Mouse (Mus musculus) spleen, postnatal 14 days (tissue): ENCODE measurements around the gene Dnajc30.
"Not testable (repeated sequence)": the region's sequence is repeated elsewhere in the genome, so short reads cannot be mapped to it uniquely, and the experiment has no call there.

Source experiments
- DNase-seq, 2 experiments: peaks; one replicate each; pipeline ENCODE4 v3.0.0; 2021 to 2022; ENCODE audit warnings: low spot score in 2 of 2

Gene Dnajc30

DNA sequence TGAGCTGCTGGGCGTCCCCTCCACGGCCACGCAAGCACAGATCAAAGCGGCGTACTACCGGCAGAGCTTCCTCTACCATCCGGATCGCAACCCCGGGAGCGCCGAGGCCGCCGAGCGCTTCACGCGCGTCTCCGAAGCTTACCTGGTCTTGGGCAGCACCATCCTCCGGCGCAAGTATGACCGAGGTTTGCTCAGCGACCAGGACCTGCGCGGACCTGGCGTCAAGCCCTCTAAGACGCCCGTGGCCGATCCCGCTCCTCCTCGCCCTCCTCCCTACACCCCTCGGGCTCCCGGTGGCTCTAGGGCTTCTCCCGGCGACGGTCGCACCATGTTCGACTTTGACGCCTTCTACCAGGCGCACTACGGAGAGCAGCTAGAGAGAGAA is 372 bp downstream of the Dnajc30 start:
- no peak for DNase-seq

DNA sequence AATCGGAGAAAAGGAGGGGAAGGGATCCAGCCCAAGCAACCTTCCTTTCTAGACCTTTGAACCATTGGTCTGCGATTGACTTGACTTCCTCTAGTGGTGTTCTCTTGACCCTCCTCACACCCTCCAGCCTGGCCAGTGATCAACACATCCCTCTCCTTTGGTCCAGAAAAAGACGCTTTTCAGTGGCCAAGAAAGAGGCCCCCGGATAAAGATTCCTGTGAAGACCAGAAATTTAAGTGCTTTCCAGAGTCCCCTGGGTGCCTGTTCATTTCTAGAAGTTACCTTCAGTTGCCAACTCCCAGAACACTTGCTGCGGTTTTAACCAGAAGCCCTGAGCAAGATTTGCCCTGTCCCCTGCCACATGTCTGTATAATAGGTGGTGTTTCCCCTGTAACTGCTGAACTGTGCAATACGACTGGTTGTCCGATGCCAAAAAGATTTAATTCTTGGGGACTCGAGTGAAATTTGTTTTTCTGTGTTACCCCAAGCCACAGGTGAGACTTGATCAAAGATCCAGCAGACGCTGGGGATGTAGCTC is 976 bp downstream of the Dnajc30 start, which contains the start of gene Bud23:
Gene Bud23 (minus strand): TSS at position 51 of the 538 bp plus-strand sequence.
- DNase-seq: not testable (repeated sequence)

DNA sequence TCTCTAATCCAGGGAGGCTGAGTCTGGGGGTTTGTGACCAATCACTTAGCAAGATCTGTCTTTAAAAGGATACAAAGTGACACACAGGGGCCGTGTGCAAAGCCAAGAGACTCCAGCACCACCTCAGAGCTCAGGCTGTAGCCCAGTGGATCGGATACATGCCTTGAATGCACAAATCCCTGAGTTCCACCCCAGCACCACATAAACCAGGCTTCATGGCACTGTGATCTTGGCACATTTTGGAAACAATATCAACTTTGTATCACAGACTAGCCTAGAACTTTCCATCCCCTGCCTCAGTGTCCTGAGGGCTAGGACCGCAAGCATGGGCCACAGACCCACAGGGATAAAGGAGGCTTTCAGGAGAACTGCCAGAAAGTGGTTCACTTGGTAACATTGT is 2.0 kb downstream of the Dnajc30 start:
- DNase-seq: no peak

DNA sequence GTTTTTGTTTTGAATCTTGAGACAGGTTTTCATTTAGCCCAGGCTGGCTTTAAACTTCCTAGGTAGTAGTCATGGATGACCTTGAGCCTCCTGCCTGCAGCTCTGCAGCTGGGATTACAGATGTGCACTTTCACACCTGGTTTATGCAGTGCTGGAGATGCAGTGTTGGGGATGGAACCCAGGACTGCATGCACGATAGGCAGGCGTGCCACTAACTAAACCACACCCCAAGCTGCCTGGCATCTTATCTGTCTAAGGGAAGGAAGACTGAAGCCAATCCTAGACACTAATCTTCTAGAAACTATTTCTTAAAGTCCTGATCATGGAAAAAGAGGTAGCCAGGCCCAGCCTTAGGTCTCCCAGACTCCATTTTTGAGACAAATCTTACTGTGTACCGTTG is 6.4 kb downstream of the Dnajc30 start:
- DNase-seq: no peak

DNA sequence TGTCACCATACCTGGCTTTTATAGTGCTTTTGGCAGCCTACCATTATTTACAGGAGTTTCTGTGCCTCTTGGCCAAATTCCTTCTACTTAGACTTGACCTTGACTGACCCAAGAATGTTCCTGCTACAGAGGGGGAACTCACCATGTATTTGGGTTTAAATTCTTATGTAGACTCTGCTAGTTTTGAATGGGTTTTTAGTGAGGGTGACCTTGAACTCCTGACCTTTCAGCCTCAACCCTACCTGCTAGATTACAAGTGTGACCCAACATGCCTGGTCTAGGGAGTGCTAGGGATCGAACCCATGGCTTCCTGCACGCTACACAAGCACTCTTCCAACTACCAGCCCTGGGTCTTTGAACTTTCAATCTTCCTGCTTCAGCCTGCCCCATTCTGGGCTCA is 8.1 kb downstream of the Dnajc30 start:
- DNase-seq: no peak

DNA sequence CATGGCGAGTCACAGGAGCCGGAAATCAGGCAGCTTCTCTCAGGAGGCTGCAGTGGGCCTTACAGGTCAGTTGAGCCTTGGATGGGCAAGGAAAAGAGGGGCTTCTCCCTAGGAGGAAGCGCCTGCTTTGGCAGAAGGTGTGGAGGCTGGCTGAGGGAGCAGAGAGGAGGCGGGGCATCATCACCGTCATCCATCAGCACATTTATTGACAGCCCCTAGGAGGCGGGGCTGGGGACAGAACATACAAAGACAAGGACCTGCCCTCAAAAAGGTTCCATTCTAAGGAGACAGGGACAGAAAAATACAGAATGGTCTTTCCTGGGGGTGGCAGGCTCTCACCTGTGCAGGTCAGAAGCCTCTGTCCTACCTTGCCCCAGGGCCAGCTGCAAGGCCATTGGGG is 8.7 kb downstream of the Dnajc30 start:
- no peak for DNase-seq

DNA sequence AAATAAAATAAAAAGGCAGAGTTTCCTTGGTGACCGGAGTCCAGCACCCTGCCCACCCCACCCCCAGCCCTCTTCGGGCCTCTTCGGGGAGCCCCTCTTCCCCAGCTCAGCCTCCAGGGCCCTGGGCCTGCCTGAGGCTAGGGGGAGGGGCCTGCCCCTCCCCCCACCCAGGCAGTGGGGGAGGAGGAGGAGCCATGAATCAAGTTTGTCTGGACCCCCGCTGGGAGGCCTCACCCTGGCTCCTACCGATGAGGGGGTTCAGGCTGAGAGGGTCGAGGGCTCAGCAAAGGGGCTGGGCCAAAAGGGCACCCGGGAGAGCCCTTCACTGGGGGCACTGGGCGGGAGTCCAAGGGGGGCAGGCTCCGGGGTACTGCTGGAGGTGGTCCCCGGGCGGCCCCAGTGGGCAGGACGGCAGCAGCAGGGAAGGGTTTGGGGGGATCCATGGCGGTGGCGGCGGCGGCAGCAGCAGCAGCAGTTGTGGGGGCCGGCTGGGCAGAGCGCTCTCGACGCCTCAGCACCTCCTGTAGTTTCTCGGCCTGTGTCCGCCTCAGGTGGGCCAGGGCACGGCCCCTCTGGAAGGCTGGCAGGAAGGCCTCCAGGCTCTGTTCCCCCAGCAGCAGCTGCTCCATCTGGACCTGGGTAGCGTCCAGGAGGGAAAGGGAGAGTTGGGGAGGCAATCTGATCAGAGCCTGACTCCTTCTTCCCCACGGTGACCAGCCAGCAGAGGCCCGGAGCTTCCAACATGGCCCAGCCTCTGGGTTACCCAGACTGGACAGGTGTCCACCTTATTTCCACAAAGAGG is 9.5 kb downstream of the Dnajc30 start:
- no peak for DNase-seq

DNA sequence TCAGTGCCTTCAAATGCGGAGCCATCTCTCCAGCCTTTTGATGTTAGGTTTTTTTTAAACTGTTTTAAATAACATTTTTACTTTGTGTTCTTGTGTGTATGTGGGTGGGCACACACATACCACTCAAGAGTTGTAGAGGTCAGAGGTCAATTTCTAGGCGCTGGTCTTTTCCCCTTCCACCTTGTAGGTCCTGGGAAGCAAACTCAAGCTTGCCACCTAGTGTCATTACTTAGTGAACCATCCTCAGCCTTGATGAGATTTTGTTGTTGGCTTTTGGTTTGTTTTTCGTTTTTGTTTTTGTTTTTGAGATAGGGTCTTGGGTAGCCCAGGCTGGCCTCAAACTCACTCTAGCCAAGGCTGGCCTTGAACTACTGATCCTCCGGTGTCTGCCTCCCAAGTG is 11.7 kb downstream of the Dnajc30 start:
- no peak for DNase-seq

DNA sequence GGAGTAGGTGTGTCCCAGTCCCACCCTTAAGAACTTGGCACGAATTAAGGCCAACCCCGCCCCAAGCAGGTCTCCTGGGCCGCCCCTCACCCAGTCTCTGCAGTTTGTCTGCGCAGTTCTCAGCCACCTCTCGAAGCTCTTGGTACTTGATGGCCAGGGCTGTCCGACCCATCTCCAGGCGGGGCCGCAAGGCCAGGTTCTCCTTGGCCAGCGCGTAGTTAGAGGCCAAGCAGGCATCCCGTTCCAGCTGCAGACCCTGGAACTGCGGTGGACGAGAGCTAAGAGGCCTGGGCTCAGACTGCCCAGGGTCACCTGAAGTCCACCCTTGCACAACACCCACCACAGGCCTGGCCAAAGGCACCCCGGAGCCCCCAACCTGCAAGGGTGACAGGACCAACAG is 12.4 kb downstream of the Dnajc30 start:
- DNase-seq: no peak

DNA sequence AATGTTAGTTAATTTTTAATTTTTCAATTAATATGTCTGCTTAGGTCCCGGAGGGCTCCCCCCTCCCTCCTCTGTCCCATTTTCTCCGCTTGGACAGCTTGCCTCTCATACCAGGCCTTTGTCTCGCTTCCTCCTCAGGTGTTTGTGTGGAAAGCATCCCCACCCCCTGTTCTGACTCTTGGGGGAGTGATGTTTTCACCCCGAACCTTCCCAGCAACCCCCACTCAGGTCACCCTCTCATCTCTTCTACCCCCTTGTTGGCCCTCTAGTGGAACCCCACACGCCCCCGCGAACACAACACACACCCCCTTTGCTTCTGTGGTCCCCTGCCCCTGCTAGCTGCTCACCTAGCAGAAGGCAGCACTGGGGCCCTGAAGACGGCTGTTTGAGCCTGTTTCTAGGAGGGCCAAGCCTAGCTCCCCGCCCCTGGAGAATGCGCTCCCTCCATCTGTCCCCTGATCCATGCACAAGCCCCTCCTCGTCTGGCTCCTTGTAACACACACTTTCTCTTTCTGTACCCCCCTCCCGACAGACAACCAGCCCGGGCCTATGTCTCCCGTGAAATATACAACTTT is 13.0 kb downstream of the Dnajc30 start:
- no peak for DNase-seq

DNA sequence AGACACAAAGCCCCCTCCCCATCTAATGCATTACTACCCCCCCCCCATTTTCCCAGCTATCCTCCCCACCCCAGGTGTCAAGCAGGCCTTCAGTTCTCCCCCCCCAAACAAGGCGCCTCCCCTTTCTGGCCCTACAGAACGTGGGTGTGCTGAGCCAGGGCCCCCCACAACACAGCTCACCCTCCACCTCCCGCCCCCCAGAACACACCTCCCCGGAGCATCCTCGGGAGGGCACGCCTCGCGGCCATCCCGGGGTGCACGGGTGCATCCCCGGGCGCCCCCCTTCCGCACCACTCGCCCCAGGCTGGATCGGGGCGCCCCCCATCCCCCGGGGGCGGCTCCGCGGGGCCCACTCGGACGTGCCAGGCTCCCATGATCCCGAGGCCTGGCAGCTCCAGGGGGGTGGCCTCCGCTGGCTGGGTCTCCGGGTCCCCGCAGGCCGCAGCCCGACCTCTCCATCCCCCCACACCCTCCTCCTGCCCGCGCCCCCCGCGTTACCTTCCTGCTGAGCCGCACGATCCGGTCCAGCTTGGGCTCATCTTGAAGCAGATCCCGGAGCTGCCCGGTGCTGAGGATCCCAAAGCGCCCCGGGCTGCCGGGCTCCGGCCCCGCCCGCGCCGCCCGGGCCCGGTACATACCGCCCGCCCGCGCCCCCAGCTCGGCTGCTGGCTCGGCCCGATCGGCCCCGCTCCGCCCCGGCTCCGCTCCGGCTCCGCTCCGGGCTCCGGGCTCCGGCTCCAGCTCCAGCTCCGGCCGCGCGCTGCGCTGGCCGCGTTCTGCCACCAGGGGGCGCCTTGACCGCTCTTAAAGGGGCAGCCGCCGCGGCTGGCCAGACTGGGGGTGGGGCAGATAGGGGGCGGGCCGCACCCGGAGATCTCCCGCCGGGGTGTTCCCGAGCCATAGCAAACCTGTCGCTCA is 13.8 kb downstream of the Dnajc30 start, which contains the start of gene Vps37d:
Gene Vps37d (minus strand): TSS at position 703 of the 918 bp plus-strand sequence.
- DNase-seq: peak; percentile 83 to 91

DNA sequence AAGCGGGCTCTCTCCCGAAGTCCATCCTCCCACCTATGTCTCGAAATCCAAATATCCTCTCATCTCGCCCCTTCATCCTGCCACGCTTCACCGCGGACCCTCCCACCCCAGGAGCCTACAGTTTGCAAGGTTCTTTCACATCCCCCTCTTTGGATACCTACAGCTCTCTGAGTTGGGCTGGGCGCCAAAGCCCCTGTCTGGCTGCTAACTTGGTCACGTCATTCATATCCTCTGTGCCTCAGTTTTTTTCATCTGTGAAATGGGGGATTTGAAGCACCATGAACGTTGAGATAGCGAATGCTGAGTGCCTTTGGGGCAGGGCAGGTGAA is 14.4 kb downstream of the Dnajc30 start:
- no peak for DNase-seq

DNA sequence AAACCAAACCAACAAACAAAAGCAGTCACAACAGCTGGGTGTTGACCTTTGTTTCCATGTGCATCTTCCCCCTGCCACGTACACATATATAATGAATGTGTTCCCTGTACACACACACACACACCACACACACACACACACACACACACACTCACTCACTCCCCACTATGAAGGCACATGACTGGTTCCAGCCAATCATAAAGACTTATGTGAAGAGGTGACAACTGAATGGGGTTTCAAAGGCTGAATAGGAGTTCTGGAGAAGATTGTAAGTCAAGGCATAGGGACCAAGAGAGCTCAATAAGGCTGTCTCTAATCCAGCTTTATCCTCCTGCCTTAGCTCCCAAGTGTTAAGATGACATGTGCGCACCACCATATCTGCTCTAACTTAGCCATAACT is 15.6 kb downstream of the Dnajc30 start:
- no peak for DNase-seq

DNA sequence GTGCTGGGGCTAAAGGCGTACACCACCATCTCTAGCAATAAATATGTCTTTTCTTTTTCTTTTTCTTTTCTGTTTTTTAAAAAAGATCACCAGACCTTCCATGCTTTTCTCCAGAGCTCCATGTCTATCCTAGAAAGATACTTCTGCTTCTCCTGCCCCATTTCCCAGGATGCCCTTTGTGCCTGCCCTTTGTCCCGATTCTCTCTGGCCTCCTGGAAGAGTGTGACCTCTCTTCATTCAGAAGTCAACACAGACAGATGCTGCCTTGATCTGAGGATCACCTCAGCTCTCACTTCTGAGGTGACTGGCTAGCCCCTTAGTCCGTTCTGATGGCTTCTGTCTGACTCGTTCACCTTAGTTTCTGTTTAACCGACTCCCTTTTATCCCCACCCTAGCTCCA is 16.5 kb downstream of the Dnajc30 start:
- no peak for DNase-seq

DNA sequence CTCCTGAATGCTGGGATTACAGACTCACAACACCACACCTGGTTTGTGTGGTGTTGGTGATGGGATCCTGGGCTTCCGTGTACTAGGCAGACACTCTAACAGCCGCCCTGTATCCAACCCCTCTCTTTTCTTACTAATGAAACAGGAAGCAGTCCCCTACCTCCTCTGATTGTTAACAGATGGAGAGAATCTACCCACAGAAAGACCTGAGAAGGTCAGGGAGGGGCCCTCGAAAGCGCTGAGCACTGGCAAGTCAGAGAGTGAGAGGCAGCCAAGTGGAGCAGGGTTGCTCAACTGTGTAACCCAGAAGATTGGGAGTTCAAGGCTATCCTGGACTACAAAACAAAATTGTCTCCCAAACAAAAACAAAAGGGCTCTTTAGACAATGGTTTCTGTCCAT is 22.9 kb downstream of the Dnajc30 start:
- no peak for DNase-seq

DNA sequence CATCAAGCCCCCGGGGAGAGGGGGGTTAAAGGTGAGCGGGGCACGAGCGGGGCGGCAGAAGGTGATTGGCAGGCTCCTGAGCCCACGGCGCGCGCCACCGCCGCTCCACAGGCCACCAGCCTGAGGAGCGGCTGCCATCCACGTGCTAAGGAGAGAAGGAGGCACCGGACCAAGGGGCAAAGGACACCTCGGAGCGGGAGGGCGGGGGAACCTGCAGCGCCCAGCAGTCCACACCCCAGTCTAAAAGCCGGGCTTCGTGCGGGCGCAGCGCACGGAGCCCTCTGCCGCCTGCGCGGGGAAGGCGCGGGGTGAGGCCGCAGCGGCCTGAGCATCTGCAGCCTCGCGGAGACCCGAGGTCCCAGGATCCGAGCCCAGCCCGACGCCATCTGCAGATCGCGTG is 25.7 kb downstream of the Dnajc30 start, which contains the start of gene Mlxipl:
Gene Mlxipl (plus strand): TSS at position 238 of the 400 bp plus-strand sequence.
- no peak for DNase-seq

DNA sequence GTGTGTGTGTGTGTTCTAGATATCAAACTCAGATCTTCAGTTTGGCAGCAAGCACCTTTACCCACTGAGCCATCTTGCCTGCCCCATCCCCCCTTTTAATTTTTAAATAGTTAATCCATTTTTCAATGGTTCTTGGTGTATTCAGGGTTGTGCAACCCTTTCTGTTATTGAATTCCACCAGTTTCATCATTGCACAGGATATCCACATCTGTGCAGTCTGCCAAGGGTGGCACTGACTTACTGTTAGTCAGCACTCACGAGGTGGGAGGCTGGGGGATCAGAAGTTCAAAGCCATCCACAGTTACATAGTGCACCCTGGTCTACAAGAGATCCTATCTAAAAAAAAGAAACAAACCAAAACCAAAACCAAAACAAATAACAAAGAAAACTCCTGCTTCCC is 37.0 kb downstream of the Dnajc30 start:
- DNase-seq: no peak

DNA sequence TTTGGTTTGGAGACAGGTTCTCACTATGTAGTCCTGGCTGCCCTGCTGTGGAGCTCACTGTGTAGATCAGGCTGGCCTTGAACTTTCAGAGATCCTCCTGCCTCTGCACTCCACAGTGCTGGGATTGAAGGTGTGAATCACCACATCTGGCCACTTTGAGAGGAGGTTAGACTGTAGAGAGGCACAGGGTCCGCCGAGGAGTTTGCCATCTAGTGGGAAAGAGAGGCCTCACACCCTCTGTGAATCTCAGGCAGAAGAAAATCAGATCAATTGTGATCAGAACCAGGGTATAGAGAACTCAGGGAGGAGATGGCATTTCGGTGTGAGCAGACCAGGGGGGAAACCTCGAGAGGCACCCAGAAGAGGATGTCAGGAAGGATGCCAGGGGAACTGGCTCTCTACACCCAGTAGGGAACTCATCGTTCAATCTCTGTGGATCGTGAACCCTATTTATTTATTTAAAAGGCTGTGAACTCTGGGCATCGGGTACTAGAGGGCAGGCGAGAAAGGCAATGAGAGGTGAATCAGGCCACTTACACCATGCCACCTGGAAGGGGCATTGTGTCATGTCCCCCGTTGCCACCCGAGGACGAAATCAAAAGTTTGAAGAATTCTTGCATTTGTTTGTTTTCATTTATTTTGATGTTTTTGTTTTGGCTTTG is 40.1 kb downstream of the Dnajc30 start:
- DNase-seq: no peak

DNA sequence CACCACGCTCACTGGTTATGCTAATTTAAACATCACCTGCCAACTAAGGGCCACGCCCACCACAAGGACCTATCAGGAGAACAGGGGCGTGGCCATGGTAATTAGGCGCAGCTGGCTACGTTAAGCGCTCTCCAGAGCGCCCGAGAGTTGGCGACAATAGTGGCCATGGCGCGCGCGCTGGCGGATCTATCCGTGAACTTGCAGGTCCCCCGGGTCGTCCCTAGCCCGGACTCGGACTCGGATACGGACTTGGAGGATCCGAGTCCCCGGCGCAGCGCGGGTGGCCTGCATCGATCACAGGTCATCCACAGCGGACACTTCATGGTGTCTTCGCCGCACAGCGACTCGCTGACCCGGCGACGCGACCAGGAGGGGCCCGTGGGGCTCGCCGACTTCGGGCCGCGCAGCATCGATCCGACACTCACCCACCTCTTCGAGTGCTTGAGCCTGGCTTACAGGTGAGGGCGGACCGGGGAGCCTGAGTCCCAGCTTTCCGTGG is 42.8 kb downstream of the Dnajc30 start:
- peak in 1 of 2 experiments; percentile 53 for DNase-seq

DNA sequence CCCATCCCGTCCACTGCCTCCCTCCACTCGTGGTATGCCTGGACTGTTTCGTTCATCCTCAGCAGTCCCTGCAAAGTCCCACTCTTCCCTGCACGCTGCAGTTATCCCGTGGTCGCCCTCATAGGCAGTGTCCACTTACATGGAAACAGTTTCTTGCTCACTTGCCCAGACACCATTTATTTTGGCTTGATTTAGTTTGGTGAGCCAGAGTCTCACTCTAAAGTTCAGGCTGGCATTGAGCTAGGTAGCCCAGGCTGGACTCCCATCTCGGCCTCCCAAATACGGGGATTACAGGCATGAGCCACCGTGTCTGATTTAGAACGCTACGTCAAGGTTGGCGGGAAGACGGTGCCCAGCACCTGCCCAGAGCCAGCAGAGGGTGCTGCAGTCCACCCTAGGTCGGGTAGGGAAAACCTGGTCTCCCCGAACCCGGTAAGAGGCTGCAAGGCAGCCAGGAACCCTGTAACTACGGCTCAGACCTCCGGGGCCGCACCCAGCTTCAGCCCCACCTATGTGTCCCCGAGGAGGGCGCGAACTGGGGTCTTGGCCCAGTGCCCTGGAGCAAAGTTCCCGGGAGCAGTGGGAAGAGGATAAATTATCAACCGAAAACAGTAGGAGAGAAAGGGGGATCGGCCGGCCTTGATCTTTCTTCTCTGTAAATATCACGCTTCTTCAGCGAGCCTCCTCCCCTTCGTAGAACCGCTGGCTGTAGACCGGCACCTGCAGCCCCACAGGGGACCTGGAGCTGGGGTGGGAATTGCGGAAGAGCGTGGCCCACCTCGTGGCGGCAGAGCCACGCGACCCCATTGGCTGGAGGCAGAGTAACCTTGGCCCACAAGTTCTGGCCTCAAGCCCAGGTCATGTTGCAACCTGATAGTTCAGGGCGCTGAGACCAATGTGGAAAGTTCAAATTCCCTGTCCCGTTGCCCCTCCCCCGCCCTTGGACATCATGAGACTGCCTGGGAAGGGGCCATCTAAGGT is 43.8 kb downstream of the Dnajc30 start:
- DNase-seq: peak in 1 of 2 experiments; percentile 17
